Mouse (Mus musculus) frontal cortex, postnatal 36 days (tissue): Measurements from ENCODE around the gene Gucy2c.

Experiments
- DNase-seq, 2 experiments: peaks; one replicate each; pipeline ENCODE4 v3.0.0; 2022; ENCODE audit warnings: low spot score in 2 of 2

Gucy2c gene

GRCm38 (mm10) chr6:136669274-136669673, 112.3 kb downstream of the Gucy2c start:
- no peak for DNase-seq

GRCm38 (mm10) chr6:136668266-136668986, 113.1 kb downstream of the Gucy2c start:
- no peak for DNase-seq

- no peak for DNase-seq
Observed at GRCm38 (mm10) chr6:136662063-136662462, 119.5 kb downstream of the Gucy2c start.

GRCm38 (mm10) chr6:136661706-136662016, 119.9 kb downstream of the Gucy2c start, which contains the start of gene Plbd1:
Gene Plbd1, minus strand, starts transcription at chr6:136661928.
- no peak for DNase-seq

GRCm38 (mm10) chr6:136660831-136661705, 120.5 kb downstream of the Gucy2c start:
- DNase-seq, result peak in 1 of 2 experiments; percentile 2

GRCm38 (mm10) chr6:136659226-136659625, 122.3 kb downstream of the Gucy2c start:
- DNase-seq, result no peak

- DNase-seq, result no peak
Observed at GRCm38 (mm10) chr6:136658303-136658702, 123.3 kb downstream of the Gucy2c start.

GRCm38 (mm10) chr6:136655786-136656185, 125.8 kb downstream of the Gucy2c start:
- no peak for DNase-seq

GRCm38 (mm10) chr6:136654470-136654869, 127.1 kb downstream of the Gucy2c start:
- DNase-seq, result no peak

GRCm38 (mm10) chr6:136653331-136653730, 128.2 kb downstream of the Gucy2c start:
- DNase-seq, result no peak

- no peak for DNase-seq
Observed at GRCm38 (mm10) chr6:136650664-136651063, 130.9 kb downstream of the Gucy2c start.

- no peak for DNase-seq
Observed at GRCm38 (mm10) chr6:136647455-136647861, 134.1 kb downstream of the Gucy2c start.
